Mouse (Mus musculus) megakaryocyte, embryonic 14.5 days (primary cell): ENCODE measurements around the gene Ppfia2. TPM values are rescaled to one million over a fixed set of nuclear protein-coding genes. Genes with fewer than 3 reads are reported as not detected.

Experiments
- H3K27me3 ChIP-seq: replicated peaks from 2 replicates; pipeline ENCODE3; 2012; ENCODE audit warnings: inconsistent platforms
- H3K36me3 ChIP-seq: replicated peaks from 2 replicates; pipeline ENCODE3; 2012; ENCODE audit warnings: low read length, inconsistent platforms, mixed read lengths
- H3K4me1 ChIP-seq: 2 replicates; pipeline ENCODE4 v1.6.1; 2012; ENCODE audit warnings: inconsistent platforms
- H3K4me3 ChIP-seq: replicated peaks from 2 replicates; pipeline ENCODE3; 2012; ENCODE audit warnings: moderate library complexity, mild to moderate bottlenecking, inconsistent platforms
- H3K9me3 ChIP-seq: 2 replicates; pipeline ENCODE4 v1.6.1; 2012; ENCODE audit warnings: inconsistent platforms
- FLI1 ChIP-seq: IDR thresholded peaks from 2 replicates; pipeline ENCODE4 v1.6.1; 2012; ENCODE audit warnings: low read length, inconsistent platforms, mixed read lengths
- GATA1 ChIP-seq: IDR thresholded peaks from 3 replicates; pipeline ENCODE4 v1.6.1; 2012; ENCODE audit warnings: mixed read lengths, low read length, inconsistent platforms, borderline replicate concordance
- polyA plus RNA-seq: library from polyadenylated mRNA; stranded (reverse); fragments of >175 nt; gene quantifications from 2 replicates; pipeline ENCODE4 v1.2.3, GENCODE M21; 2012; ENCODE audit warnings: low replicate concordance; ENCODE audit not compliant: insufficient read depth

The Ppfia2 gene
- polyA plus RNA-seq, 1 experiment, result not detected

GRCm38 (mm10) chr10:106959026-106959425 lies 488.9 kb downstream of the Ppfia2 start:
- H3K27me3 ChIP-seq, result no peaks in the 10 kb centered on the region
- H3K4me1 ChIP-seq, result no peaks in the 10 kb centered on the region
- TF ChIP-seq FLI1, result no peak
- no peak for TF ChIP-seq GATA1
- no peaks in the 10 kb centered on the region for H3K9me3 ChIP-seq
- no peak overlapping the region for H3K4me3 ChIP-seq
- no peaks in the 10 kb centered on the region for H3K36me3 ChIP-seq

GRCm38 (mm10) chr10:106975193-106976141 lies 505.3 kb downstream of the Ppfia2 start:
- H3K4me3 ChIP-seq, result no peak overlapping the region
- no peak for TF ChIP-seq FLI1
- H3K36me3 ChIP-seq, result no peaks in the 10 kb centered on the region
- no peaks in the 10 kb centered on the region for H3K9me3 ChIP-seq
- H3K4me1 ChIP-seq, result no peaks in the 10 kb centered on the region
- no peaks in the 10 kb centered on the region for H3K27me3 ChIP-seq
